Mouse (Mus musculus) small intestine, adult 2 months (tissue): Measurements from ENCODE around the gene Minos1. TPM values are rescaled to one million over a fixed set of nuclear protein-coding genes. Genes with fewer than 3 reads are reported as not detected.

Source experiments
- H3K27ac ChIP-seq: fragments of 200-500 bp; 2 replicates; pipeline ENCODE4 v1.5.1; 2012; ENCODE audit warnings: low read depth, low read length, control low read depth, inconsistent platforms; ENCODE audit not compliant: insufficient read depth
- H3K27me3 ChIP-seq: fragments of 200-500 bp; 2 replicates; pipeline ENCODE4 v1.6.1; 2012; ENCODE audit warnings: mild to moderate bottlenecking, moderate library complexity, low read length, inconsistent platforms; ENCODE audit not compliant: control insufficient read depth, insufficient read depth
- H3K36me3 ChIP-seq: fragments of 200-500 bp; 2 replicates; pipeline ENCODE4 v1.6.1; 2012; ENCODE audit warnings: mild to moderate bottlenecking, low read length, control low read depth, inconsistent platforms; ENCODE audit not compliant: control insufficient read depth, insufficient read depth
- H3K4me1 ChIP-seq: fragments of 200-500 bp; 2 replicates; pipeline ENCODE4 v1.6.1; 2012; ENCODE audit warnings: low read length, inconsistent platforms, mixed read lengths; ENCODE audit not compliant: control insufficient read depth, insufficient read depth, insufficient read length
- H3K4me3 ChIP-seq: fragments of 200-500 bp; 2 replicates; pipeline ENCODE4 v1.5.1; 2012; ENCODE audit warnings: low read depth, mild to moderate bottlenecking, control low read depth, inconsistent platforms, low read length, moderate library complexity
- CTCF ChIP-seq: fragments of 200-500 bp; IDR thresholded peaks from 2 replicates; pipeline ENCODE4 v1.5.1; 2012; ENCODE audit warnings: low read depth, mild to moderate bottlenecking, control low read depth, inconsistent platforms, low read length, moderate library complexity, mixed read lengths; ENCODE audit not compliant: insufficient replicate concordance, insufficient read length; ENCODE audit errors: extremely low read depth
- POLR2A ChIP-seq: fragments of 200-500 bp; IDR thresholded peaks from 2 replicates; pipeline ENCODE4 v1.6.1; 2012; ENCODE audit warnings: low read depth, mild to moderate bottlenecking, control low read depth, inconsistent platforms, low read length, moderate library complexity
- WGBS: fragments of 180-500 bp; shearing (Covaris S2); methylation state at CpG from one replicate; pipeline ENCODE4 v1.1.7; 2018; 5-methylcytosine and 5-hydroxymethylcytosine counted together
- polyA plus RNA-seq: library from polyadenylated mRNA; depleted of rRNA; stranded (reverse); fragments of >200 nt; gene quantifications from 2 replicates; pipeline ENCODE4 v1.2.3, GENCODE M21; 2012

Minos1 gene
- polyA plus RNA-seq, 1 experiment: 29.4 TPM

- WGBS: 70% methylated on average over 2 of the region's 2 CpGs
- Histone ChIP-seq H3K27me3 (no peaks in the 10 kb centered on the region), H3K4me1 (no peaks in the 10 kb centered on the region; the same call in 1 of the 2 replicates), H3K36me3 (no peaks in the 10 kb centered on the region), H3K4me3 (no peak overlapping the region), H3K27ac (no peak overlapping the region)
- TF ChIP-seq POLR2A (no peak), CTCF (no peak)
Observed at GRCm38 (mm10) chr4:139161076-139161475, 30.2 kb upstream of the Minos1 start.

- H3K4me3 ChIP-seq: no peak overlapping the region
- H3K36me3 ChIP-seq: no peaks in the 10 kb centered on the region
- H3K4me1 ChIP-seq: no peaks in the 10 kb centered on the region; the same call in 1 of the 2 replicates
- WGBS: 66% methylated on average over 14 of the region's 14 CpGs
- peak overlapping the region; percentile 46 for H3K27ac ChIP-seq
- TF ChIP-seq CTCF: no peak
- TF ChIP-seq POLR2A: no peak
- no peaks in the 10 kb centered on the region for H3K27me3 ChIP-seq
Observed at GRCm38 (mm10) chr4:139158350-139158749, 27.4 kb upstream of the Minos1 start.

GRCm38 (mm10) chr4:139156538-139156937, 25.6 kb upstream of the Minos1 start:
- H3K27me3 ChIP-seq: no peaks in the 10 kb centered on the region
- TF ChIP-seq POLR2A (no peak), CTCF (no peak)
- 78% methylated on average over 6 of the region's 6 CpGs for WGBS
- no peak overlapping the region for H3K27ac ChIP-seq
- no peaks in the 10 kb centered on the region; the same call in 1 of the 2 replicates for H3K4me1 ChIP-seq
- no peaks in the 10 kb centered on the region for H3K36me3 ChIP-seq
- H3K4me3 ChIP-seq: no peak overlapping the region

- no peak overlapping the region for H3K4me3 ChIP-seq
- peak overlapping the region; percentile 5; the same call in 1 of the 2 replicates for H3K27ac ChIP-seq
- 61% methylated on average over 20 of the region's 20 CpGs for WGBS
- TF ChIP-seq POLR2A: no peak
- TF ChIP-seq CTCF: no peak
- no peaks in the 10 kb centered on the region for H3K27me3 ChIP-seq
- no peaks in the 10 kb centered on the region; the same call in 1 of the 2 replicates for H3K4me1 ChIP-seq
- no peaks in the 10 kb centered on the region for H3K36me3 ChIP-seq
Observed at GRCm38 (mm10) chr4:139154576-139155307, 23.8 kb upstream of the Minos1 start.

GRCm38 (mm10) chr4:139151370-139151769, 20.5 kb upstream of the Minos1 start:
- no peak overlapping the region for H3K4me3 ChIP-seq
- H3K4me1 ChIP-seq: no peaks in the 10 kb centered on the region
- no peaks in the 10 kb centered on the region for H3K27me3 ChIP-seq
- H3K27ac ChIP-seq: no peak overlapping the region
- H3K36me3 ChIP-seq: no peaks in the 10 kb centered on the region
- TF ChIP-seq CTCF (peak; percentile 29; the same call in 1 of the 2 replicates), POLR2A (no peak)
- WGBS: 75% methylated on average over 6 of the region's 6 CpGs

- Histone ChIP-seq H3K36me3 (no peaks in the 10 kb centered on the region), H3K27me3 (no peaks in the 10 kb centered on the region), H3K4me3 (no peak overlapping the region), H3K4me1 (peaks cover 4% of the 10 kb centered on the region; the same call in 1 of the 2 replicates), H3K27ac (0 out of 2 replicates have a peak overlapping the region, but pooled peaks have one; percentile 5)
- WGBS: 72% methylated on average over 5 of the region's 5 CpGs
- TF ChIP-seq CTCF (no peak), POLR2A (no peak)
Observed at GRCm38 (mm10) chr4:139146760-139147159, 15.8 kb upstream of the Minos1 start.

GRCm38 (mm10) chr4:139145156-139145555, 14.2 kb upstream of the Minos1 start:
- Histone ChIP-seq H3K4me3 (no peak overlapping the region), H3K27ac (no peak overlapping the region), H3K4me1 (peaks cover 4% of the 10 kb centered on the region; the same call in 1 of the 2 replicates), H3K36me3 (no peaks in the 10 kb centered on the region), H3K27me3 (no peaks in the 10 kb centered on the region)
- WGBS: 95% methylated on average over 11 of the region's 11 CpGs
- peak; percentile 25; the same call in 1 of the 2 replicates for TF ChIP-seq CTCF
- TF ChIP-seq POLR2A: no peak

- H3K36me3 ChIP-seq: no peaks in the 10 kb centered on the region
- no peak for TF ChIP-seq CTCF
- TF ChIP-seq POLR2A: no peak
- H3K4me3 ChIP-seq: no peak overlapping the region
- 94% methylated on average over 4 of the region's 4 CpGs for WGBS
- H3K4me1 ChIP-seq: peaks cover 4% of the 10 kb centered on the region; the same call in 1 of the 2 replicates
- no peak overlapping the region for H3K27ac ChIP-seq
- H3K27me3 ChIP-seq: no peaks in the 10 kb centered on the region
Observed at GRCm38 (mm10) chr4:139144577-139144976, 13.7 kb upstream of the Minos1 start.
